Mouse (Mus musculus): ENCODE measurements at regions not wholly inside any gene's neighbourhood (a gene's known extent, or its start where the extent isn't known, plus 50 kb on each side); places are given as distances from the start of the nearest gene placed in this dataset.
"Not testable (repeated sequence)": the region's sequence is repeated elsewhere in the genome, so short reads cannot be mapped to it uniquely, and the experiment has no call there.

DNA sequence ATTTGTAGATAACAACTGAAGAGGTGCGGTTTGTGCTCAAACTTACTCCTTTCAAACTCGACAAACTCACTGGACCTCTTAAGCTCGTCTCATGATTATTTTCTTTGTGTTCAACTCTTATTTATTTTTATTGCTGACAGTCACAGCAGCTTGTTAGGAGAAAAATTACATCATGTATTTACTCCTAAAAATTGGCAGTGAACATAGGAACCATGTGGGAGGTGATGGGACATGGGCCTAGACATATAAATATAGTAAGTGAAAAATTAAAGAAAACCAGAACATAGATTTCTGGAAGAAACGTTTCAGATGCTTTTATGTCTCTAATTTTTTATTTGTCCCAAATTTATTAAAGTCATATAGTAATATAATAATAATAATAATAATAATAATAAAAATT, 108.2 kb upstream of the Mpdz start:
- no peak for DNase-seq (ENCODE audit: low spot score in 2 of 2)
- Histone ChIP-seq H3K4me3 (no peak overlapping the region), H3K27ac (peak overlapping the region; percentile 86)
- TF ChIP-seq CTCF (conservative IDR thresholded peaks at IDR 0.05), result no peak

DNA sequence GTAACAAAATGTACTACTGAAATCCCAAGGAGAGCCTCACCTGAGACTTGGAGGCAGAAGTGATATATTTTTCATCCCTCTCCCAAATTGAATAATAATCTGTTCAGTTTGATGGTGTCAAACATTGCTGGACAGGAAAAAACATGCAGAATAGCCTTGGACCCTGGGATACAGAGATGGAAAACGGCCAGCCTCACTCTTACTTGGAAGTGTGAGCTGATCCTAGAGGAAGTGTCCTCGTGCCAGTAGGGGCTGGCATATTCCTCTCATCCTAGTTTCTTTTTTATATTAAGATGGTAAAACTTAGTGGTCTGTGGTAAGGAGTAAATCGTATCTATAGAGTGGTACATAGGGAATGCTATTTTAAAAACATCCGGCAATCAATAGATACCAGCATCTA, 107.6 kb upstream of the Mpdz start:
- H3K27ac ChIP-seq, result peak overlapping the region; percentile 86
- no peak for TF ChIP-seq CTCF (conservative IDR thresholded peaks at IDR 0.05)
- H3K4me3 ChIP-seq, result no peak overlapping the region
- DNase-seq (ENCODE audit: low spot score in 2 of 2), result no peak

DNA sequence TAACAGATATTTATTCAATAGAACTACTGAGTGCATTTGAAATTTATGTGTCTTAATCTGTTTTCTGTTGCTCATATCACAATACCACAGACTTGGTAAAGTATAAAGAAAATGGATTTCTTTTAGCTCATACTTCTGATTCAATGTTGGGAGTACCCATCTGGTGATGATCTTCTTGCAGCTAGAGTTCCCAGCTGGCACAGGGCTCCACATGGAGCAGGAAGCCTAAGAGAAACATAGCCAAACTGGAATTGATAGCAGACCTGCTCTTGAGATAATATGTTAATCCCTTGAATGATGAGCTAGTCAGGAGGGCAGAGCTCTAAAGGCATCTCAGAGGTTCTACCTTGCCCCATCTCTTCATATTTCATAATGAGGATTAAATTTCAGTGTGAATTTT, 97.9 kb upstream of the Mpdz start:
- peak in 1 of 2 experiments; percentile 47 for DNase-seq (ENCODE audit: low spot score in 2 of 2)
- Histone ChIP-seq H3K27ac (peak overlapping the region; percentile 87), H3K4me3 (no peak overlapping the region)
- no peak for TF ChIP-seq CTCF (conservative IDR thresholded peaks at IDR 0.05)

DNA sequence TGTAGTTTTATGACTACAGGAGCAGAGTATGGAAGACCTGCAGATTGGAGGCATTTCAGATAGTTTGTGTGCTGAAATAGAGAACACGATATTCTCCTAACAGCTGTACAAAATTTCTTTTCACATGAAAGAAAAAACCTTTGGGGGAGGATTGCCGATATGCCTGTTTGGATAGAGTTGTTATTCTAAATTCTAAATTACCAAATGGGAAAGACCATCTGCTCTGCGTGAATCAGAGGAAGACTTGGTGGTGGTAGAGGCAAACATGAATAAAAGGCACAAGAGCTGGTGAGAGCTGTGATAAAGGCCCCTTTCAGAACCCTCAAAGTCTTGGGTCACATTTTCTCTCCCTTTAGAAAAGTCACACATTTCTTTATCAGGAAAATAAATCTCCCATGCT, 96.9 kb upstream of the Mpdz start:
- H3K4me3 ChIP-seq, result no peak overlapping the region
- peak overlapping the region; percentile 87 for H3K27ac ChIP-seq
- peak; percentile 58 to 78 for DNase-seq (ENCODE audit: low spot score in 2 of 2)
- TF ChIP-seq CTCF (conservative IDR thresholded peaks at IDR 0.05), result no peak

DNA sequence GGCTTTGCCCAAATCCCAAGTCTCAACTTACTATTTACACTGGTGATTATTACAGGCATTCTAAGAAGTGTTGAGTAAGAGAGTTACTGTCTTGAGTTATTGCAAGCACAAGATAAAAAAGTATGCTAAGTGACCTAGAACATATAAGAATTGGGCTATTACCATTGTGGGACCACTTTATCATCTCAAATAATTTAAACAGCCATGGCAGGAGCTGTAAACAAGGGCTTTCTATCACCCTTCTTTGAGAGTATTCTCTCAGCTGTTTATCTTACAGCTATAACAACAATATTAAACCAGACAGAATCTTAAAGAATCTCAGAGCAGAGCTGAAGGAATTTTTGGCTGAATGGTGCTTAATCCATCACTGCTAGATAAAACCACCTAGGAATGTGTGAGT, 94.2 kb upstream of the Mpdz start:
- TF ChIP-seq CTCF (conservative IDR thresholded peaks at IDR 0.05), result no peak
- no peak overlapping the region for H3K27ac ChIP-seq
- H3K4me3 ChIP-seq, result no peak overlapping the region
- no peak for DNase-seq (ENCODE audit: low spot score in 2 of 2)

DNA sequence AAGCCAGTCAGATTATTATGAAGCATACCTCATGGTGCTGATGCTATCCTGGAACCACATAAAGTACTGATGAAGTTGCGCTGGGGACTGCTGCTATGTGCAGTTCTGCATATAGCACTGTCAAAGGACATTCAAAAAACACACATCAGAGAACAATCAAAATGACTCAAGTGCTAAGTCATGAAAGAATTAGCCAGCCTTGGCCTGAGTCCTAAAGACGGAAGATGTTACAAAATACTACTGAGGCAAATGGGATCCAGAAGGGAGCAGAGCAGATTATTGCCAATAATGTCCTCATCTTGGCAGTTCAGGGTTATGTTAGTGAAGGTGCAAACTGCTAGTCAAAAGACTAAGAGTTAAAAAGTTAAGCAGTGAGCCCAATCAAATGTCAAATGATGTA, 87.9 kb upstream of the Mpdz start:
- Histone ChIP-seq H3K4me3 (no peak overlapping the region), H3K27ac (no peak overlapping the region)
- DNase-seq (ENCODE audit: low spot score in 2 of 2), result no peak
- no peak for TF ChIP-seq CTCF (conservative IDR thresholded peaks at IDR 0.05)

DNA sequence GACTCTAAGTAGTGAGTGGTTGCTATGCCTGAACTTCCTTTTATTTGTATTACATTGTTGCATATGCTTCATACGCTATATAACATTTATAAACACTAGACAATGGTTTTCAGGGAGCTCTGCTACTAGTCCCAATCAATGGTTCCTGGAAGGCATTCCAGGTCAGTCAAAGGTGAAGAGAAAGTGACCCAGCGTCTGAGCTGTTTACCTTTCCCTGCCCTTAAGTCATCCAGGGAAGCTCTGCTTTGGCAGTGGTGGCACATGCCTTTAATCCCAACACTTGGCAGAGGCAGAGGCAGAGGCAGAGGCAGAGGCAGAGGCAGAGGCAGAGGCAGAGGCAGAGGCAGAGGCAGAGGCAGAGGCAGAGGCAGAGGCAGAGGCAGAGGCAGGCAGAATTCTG, 76.5 kb upstream of the Mpdz start:
- not testable (repeated sequence) for H3K4me3 ChIP-seq; DNase-seq (ENCODE audit: low spot score in 2 of 2); H3K27ac ChIP-seq

DNA sequence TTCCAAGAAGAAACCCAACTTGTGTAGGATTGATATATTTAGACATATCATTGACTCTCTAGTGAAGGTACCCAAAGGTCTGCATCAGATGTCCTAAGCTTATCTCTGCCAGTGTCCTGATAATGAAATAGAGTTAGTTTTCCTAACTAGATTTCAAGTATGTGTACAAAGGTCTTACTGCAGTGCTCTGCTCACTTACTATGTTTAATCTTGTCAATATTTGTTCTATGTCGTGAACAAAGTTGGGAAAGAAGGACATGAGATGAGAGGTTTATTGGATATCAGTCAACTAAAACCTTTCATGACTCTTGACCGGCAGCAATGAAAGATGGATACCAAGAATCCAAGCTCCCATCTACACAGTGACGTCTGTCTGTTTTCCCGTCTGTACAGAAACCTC, 71.9 kb upstream of the Mpdz start:
- DNase-seq (ENCODE audit: low spot score in 2 of 2), result no peak
- no peak overlapping the region for H3K4me3 ChIP-seq
- no peak for TF ChIP-seq CTCF (conservative IDR thresholded peaks at IDR 0.05)
- no peak overlapping the region for H3K27ac ChIP-seq

DNA sequence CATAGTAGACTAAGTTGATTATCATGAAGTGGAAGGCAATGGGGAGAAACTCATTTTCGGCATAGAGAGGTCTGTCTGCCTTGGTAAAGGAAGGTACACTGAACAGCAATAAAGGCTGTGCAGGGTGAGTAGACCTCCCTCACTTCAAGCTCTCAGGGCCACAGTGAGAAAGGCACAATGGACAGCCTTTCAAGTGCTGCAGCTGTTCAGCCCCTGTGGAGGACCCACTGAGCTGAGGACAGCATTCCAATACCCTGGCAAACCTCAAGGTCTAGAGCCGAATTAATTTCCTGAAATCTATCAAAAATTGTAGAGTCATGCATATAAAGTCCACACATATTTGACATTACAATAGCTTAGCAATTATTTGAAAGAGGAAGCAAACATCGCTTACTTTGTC, 69.8 kb upstream of the Mpdz start:
- Histone ChIP-seq H3K27ac (no peak overlapping the region), H3K4me3 (no peak overlapping the region)
- no peak for TF ChIP-seq CTCF (conservative IDR thresholded peaks at IDR 0.05)
- no peak for DNase-seq (ENCODE audit: low spot score in 2 of 2)

DNA sequence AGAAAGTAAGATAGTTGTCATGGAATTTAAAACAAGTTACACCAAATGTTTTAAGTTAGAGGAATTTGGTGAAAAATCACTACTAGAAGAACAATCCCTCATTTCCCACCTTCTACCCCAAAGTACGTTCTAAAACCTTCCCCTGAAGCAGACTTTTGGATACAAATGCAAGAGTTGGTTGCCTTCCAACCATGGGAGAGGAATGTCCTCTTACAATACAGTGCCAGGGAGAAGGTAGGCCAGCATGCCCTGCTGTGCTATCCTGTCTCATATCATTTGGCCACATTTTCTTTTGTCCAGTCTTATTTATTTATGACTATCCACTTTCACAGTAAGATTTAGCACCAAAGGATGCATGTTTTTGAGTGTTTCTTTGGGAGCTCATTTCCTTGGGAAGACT, 66.2 kb upstream of the Mpdz start:
- TF ChIP-seq CTCF (conservative IDR thresholded peaks at IDR 0.05), result no peak
- H3K27ac ChIP-seq, result no peak overlapping the region
- no peak for DNase-seq (ENCODE audit: low spot score in 2 of 2)
- no peak overlapping the region for H3K4me3 ChIP-seq

DNA sequence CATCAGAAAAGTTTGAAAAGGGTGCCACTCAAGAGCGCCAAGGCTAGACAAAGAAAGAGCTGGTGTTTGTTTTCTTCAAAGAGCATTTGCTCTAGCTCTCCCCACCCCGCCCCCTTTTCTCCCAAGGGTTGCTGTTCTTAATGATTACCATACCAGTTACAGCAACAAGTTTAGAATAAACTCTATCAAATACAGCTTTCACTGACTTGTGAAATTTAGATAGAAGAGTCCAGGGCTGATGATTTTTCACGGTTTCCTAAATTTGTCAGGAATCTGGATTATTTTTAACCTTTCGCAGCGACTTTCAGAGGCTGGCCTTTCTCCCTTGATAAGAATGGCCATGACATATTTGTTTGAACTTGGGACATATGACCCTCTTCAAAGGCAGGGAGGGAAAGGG, 64.2 kb upstream of the Mpdz start:
- DNase-seq (ENCODE audit: low spot score in 2 of 2), result no peak
- H3K27ac ChIP-seq, result no peak overlapping the region
- TF ChIP-seq CTCF (conservative IDR thresholded peaks at IDR 0.05), result no peak

DNA sequence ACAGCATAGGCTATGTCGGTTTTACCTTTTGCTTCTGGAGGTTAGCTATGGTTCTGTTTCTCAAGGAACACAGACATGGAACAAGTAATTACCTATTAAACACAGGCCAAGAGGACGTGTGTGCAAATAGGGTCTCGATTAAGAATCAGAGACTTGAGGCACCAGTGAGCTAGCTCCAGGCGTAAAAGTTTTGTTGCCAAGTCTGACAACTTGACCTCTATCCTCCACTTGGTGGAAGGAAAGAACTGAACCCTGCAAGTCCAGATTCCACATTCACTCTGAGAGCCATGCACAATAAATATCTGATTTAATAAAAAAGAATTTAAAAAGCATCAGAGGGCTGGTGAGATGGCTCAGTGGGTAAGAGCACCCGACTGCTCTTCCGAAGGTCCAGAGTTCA, 63.7 kb upstream of the Mpdz start:
- no peak overlapping the region for H3K27ac ChIP-seq
- no peak overlapping the region for H3K4me3 ChIP-seq
- TF ChIP-seq CTCF (conservative IDR thresholded peaks at IDR 0.05), result no peak
- DNase-seq (ENCODE audit: low spot score in 2 of 2), result no peak

More for the DNA sequence above, 64.2 kb upstream of the Mpdz start:
- no peak overlapping the region for H3K4me3 ChIP-seq

DNA sequence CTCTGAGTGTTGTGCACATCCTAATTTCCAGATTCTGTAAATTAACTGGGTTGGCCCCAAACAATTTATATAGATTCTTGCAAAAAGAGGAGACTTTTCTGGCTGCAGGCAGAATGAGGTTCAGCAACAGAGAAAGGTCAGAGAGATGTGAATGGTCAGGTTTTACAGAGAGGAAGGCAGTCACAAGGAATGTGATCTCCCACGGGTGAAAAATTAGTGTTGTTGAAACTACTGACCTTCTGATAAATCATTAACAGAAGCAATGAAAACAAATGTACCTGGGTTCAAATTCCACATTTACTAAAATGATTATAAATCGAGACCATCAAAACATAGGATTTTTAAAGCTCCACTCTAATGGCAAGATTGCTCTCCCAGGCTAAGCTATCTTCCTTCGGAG, 62.5 kb upstream of the Mpdz start:
- Histone ChIP-seq H3K4me3 (no peak overlapping the region), H3K27ac (no peak overlapping the region)
- no peak for DNase-seq (ENCODE audit: low spot score in 2 of 2)
- TF ChIP-seq CTCF (conservative IDR thresholded peaks at IDR 0.05), result no peak

DNA sequence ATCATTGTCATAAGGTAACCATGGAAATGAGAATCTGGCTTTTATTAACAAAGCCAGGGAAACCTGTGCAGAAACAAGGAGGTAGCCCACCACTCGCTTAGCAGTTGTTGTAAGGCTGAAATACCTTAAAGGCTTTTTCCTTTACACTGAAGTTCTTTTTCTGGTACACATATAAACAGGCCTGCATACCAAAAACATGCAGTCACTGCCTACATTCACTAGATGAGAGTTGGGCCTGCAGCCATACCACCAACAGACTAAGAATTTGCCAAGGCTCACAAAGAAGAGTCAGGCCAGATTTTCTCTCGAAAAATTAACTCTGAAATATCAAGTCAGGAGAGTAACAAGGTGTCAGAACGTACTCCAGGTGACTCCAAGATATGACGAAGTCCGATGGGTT, 61.3 kb upstream of the Mpdz start:
- Histone ChIP-seq H3K4me3 (no peak overlapping the region), H3K27ac (no peak overlapping the region)
- no peak for TF ChIP-seq CTCF (conservative IDR thresholded peaks at IDR 0.05)
- DNase-seq (ENCODE audit: low spot score in 2 of 2), result no peak

DNA sequence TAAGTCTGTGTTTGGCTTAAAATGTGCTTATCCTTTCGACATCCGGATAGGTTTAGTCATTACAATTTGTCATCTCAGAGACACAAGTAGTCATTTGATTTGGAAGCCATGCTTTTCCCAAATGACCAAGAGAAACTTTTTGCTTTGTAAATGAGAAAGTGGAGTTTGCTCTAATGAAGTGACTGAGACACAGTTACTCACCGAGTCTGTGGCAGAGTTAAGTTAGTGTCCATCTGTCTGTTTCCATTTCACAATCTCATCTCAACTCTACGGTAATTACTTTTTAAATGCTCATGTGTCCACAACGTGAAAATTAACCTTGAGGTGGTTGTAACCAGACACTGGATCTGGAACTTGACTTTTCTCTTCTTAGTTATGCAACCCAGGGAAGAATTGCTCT, 59.2 kb upstream of the Mpdz start:
- no peak overlapping the region for H3K4me3 ChIP-seq

More for the DNA sequence above, 59.2 kb upstream of the Mpdz start:
- no peak for DNase-seq (ENCODE audit: low spot score in 2 of 2)
- TF ChIP-seq CTCF (conservative IDR thresholded peaks at IDR 0.05), result no peak
- no peak overlapping the region for H3K27ac ChIP-seq
